Mouse (Mus musculus) liver, adult (tissue): ENCODE results near the gene Tbcel.

Experiments
- GATA4 ChIP-seq: IDR thresholded peaks from 2 replicates; pipeline ENCODE4 v1.6.1; 2014; ENCODE audit warnings: mild to moderate bottlenecking, low read length; ENCODE audit not compliant: insufficient replicate concordance

The Tbcel gene

GRCm38 (mm10) chr9:42428060-42428924 lies 79.3 kb downstream of the Tbcel start:
- TF ChIP-seq GATA4: no peak

DNA sequence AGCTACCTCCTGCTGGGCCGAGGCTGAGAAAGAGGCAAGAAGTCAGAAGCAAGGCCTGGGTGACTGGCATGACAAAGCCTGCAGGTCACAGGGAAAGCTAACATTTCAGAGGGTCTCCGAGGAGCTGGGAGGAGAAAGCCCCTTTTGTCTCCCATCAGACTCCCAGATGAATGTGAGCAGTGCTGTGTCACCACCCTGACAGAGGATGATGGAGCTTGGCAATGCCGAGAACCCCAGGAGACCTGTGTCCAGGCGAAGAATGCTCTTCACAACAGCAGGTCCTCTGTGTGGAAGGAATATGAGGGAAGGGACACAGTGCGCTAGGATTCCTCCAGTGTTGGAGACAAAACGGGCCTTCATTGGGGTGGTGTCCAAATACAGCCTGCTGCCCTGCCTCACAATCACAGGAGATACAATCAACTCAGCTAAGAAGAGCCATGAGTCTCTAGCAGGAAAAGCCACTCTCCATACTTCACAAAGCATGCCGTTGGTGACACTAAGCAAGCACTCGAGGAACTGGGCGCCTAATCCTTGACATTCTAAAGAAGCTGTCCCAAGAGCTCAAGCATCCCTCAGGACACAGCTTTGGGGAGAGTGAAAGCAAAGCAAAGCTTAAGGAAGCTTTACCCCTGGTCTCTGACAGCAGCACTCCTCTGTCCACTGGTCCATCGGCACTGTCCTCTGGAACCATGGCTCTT lies 80.8 kb downstream of the Tbcel start:
- no peak for TF ChIP-seq GATA4

- TF ChIP-seq GATA4: no peak
Measured at GRCm38 (mm10) chr9:42423649-42424048, 84.0 kb downstream of the Tbcel start.

- no peak for TF ChIP-seq GATA4
Measured at GRCm38 (mm10) chr9:42419687-42420086, 87.9 kb downstream of the Tbcel start.

DNA sequence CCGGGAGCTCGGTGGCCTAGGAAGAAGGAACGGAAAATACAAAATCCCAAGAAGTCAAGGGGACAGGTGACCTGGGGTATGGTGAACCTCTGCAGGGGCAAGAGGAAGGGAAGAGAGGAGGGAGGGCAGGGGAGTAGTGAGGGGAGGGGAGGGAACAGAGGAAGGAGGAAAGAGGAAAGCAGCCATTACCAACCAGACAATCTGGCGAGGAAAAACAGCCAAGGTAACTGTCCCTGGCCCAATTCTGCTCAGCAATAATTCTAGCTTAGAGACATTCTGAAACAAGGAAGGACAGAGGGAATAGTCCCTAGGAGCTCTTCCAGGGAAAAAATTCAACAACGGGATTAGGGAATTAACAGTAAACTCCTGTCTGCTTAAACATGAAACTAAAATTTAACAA lies 88.8 kb downstream of the Tbcel start:
- no peak for TF ChIP-seq GATA4

DNA sequence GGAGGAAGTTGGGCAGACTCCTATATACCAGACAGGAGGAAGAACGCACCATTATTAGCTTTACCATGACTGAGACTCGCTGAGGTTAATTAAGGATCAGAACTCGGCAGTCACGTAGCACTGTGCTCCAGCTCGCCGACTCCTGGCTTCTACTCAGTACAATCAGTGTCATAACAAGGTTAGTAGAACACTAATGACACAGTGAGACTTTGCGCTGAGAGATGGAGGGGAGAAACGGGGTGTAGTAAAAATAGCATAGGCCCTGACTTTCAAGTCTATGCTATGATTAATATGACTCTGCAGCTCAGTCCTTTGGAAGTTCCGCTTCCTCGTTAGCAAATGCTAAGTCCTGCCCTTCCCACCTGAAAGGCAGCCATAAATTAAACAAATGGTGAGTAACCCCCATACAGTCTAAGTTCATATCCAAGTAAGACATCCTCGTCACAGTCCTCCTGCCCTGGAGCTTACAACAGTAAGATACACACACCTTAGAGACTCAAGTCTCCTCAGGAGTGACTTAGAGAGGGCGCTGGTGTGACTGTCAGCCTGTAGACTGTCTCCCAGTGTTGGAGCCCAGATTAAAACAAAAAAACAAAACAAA lies 90.2 kb downstream of the Tbcel start:
- TF ChIP-seq GATA4: no peak

GRCm38 (mm10) chr9:42415184-42415583 lies 92.4 kb downstream of the Tbcel start:
- TF ChIP-seq GATA4: no peak

GRCm38 (mm10) chr9:42413345-42413744 lies 94.3 kb downstream of the Tbcel start:
- no peak for TF ChIP-seq GATA4

DNA sequence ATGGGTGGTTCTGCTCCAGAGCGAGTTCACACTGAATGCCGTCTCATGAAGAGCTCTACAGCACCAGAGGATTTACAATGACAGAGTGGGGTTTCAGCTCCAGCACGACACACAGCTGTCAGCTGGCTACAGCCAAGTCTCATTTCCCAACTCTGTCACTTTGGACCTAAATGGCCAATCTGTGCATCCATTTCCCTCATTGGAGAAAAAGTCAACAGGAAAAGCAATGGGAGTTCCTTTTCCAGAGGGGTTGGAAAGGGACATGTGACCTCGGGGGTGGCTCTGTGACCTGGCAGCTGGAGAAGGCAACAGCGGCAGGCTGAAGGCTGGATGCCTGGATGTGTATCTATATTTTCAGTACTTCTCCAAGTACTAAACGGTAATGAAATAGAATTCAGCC lies 96.3 kb downstream of the Tbcel start:
- no peak for TF ChIP-seq GATA4

GRCm38 (mm10) chr9:42405736-42406135 lies 101.9 kb downstream of the Tbcel start:
- TF ChIP-seq GATA4: no peak

- no peak for TF ChIP-seq GATA4
Measured at GRCm38 (mm10) chr9:42401486-42401885, 106.1 kb downstream of the Tbcel start.

DNA sequence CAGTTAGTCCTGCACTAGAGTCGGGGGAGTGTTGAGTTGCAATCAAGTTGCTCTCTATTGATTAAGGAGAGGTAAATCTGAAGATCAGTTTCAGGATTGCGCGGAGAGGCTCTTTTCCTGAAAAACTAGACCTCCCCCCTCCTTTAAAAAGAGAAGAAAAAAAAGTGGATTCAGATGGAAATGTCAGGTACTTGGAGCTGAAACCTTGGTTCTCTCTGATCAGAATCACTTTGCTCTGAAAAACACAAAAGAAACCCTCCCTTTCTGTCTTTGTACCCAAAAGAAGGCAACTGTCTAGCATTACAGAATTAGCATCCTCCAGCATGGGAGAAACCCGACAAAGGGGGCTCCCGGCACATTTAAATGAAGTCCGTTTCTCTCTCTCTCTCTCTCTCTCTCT lies 107.8 kb downstream of the Tbcel start, which contains the start of gene Tecta:
Gene Tecta, minus strand, starts transcription at position 101 of the 400 bp plus-strand sequence.
- TF ChIP-seq GATA4: no peak

DNA sequence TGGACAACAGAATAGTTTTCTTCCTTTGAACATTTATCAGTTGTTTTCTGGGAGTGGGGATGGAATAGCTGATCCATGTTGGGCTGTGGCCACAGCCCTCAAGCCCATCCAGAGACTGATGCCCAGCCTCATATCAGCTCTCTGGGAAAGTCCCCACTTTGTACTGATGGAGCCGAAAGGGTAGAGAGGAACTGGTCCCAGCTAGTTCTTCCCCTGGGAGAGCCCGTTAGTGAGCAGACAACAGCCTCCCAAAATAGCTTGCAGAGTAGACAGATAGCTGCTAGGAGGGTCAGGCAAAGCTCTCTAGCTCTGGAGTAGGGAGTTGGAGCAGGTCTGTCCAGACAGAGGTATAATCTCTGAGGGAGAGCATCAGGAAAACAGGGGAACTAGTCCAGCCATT lies 111.5 kb downstream of the Tbcel start:
- no peak for TF ChIP-seq GATA4

- TF ChIP-seq GATA4: no peak
Measured at GRCm38 (mm10) chr9:42394903-42395302, 112.7 kb downstream of the Tbcel start.

DNA sequence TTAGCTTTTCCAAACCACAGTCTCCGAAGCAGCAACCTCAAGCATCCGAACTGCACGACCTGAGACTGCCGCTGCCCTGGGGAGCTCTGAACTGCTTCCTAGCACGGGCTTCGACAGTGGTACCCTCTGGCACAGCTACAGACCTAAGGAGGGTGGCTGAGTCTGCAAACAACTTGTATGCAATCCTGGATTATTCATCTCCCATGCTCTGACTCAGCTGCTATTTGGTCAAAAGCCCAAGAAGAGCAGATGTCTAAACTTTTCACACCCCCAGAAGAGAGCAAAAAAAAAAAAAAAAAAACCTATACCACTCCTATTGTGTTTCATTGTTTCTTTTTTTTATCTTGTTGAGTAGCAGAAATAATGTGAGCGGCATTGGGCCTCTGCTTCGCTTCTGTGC lies 113.3 kb downstream of the Tbcel start:
- TF ChIP-seq GATA4: no peak

DNA sequence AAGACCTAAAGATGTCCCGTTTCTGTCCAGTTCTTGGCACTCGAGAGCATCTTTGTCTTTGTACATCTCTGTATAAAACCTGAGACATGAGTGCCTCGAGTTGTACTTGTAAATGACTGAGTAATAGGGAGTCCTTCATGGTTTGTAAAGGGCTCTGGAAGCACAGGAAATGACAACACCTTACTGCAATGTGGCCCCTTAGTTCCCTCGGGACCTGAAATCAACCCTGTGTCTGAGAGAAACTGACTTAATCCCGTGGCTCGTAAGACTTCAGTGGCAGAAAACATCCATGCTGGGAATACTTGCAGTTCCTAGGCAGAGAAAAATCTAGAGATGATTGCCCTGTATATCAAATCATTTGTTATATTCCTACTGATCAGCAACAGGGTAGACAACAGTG lies 114.7 kb downstream of the Tbcel start:
- no peak for TF ChIP-seq GATA4

GRCm38 (mm10) chr9:42388490-42388889 lies 119.1 kb downstream of the Tbcel start:
- TF ChIP-seq GATA4: no peak

GRCm38 (mm10) chr9:42387038-42387437 lies 120.6 kb downstream of the Tbcel start:
- no peak for TF ChIP-seq GATA4
